Mouse (Mus musculus) left cerebral cortex, adult 9 months (tissue): ENCODE results near the gene Gm47996.
"Not testable (repeated sequence)": the region's sequence is repeated elsewhere in the genome, so short reads cannot be mapped to it uniquely, and the experiment has no call there.

ENCODE experiments used
- DNase-seq, 2 experiments: peaks; one replicate each; pipeline ENCODE4 v3.0.0; 2022; ENCODE audit warnings: low spot score in 2 of 2

Gene Gm47996

DNA sequence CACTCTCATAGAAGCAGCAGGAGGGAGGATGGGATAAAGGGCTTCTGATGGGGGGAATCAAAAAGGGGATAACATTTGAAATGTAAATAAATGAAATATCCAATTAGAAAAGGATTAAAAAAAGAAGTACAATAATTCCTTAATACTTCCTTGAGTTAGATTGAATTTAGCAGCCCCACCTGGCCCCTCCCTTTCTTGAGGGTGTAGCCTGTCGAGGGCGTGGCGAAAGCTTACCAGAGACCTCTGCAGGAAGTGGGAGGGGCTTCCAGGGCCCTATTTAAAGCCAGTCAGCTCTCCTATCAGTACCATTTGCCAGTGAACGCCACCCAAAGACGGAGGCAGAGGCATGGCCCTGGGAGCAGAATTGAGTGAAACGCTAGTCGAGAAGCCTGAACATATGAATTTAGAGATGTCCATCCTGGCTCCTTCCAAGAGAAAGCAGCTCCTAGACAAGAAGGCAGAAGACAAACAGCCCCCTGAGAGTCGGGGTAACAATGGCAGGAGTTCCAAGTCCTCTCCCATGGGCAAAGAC is at the start of gene Gm47996:
Gene Gm47996 (plus strand): TSS at position 308 of the 532 bp plus-strand sequence.
- not testable (repeated sequence) for DNase-seq

GRCm38 (mm10) chr1:151166031-151166430 is 43.9 kb upstream of the Gm47996 start:
- DNase-seq = no peak

DNA sequence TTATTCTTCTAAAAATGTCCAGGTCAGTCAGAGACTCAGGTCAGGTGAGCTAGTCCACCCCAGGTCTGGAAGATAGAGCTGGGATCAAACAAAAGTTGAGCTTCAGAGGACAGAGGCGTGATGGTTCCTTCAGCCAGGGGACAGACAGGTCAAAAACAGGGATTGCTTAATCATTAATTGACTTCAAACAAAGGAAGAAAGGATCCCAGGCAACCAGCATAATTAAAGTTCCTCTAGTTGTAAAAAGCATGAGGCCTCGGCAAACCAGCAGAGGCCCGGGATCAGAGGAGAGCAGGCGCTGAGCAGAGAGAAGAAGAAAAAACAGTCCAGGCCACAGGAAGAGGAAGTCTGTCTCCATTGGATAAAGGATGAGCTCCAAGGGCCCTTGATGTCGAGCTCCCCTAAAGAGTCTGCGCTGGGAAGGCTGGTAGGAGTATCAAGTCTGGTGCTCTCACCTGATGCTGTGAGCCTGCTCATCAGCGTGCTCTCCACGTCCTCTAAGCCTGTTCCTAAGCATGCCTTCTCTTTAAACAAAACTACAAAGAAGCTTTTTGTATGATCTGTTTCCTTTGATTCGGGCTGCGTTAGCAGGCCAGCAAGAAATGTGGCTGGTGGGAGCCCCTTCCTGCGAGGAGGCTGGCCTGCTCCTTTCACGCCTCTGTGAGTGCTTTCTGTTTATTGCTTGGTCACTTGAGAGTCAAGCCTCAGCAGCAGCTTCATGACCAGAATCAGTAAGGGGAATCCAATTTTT is 42.5 kb upstream of the Gm47996 start:
- DNase-seq = no peak

DNA sequence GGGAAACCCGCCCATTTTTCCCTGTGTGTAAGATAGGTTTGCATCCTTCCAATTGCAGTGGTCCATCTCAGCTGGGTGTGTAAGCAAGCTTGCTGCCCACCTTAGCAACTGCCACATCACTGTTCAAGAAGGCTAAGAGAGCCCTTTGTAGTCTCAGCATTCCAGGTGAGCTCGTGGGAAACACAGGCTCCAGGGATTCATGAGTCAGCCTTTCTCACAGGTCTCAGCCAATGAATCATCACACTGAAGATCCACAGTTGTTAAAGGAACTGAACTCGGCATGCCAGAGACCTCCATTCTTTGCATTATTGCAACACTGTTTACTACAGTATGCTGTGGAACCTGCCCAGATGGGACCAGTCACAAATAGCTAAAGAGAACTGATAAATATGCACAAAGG is 41.3 kb upstream of the Gm47996 start:
- DNase-seq = no peak

DNA sequence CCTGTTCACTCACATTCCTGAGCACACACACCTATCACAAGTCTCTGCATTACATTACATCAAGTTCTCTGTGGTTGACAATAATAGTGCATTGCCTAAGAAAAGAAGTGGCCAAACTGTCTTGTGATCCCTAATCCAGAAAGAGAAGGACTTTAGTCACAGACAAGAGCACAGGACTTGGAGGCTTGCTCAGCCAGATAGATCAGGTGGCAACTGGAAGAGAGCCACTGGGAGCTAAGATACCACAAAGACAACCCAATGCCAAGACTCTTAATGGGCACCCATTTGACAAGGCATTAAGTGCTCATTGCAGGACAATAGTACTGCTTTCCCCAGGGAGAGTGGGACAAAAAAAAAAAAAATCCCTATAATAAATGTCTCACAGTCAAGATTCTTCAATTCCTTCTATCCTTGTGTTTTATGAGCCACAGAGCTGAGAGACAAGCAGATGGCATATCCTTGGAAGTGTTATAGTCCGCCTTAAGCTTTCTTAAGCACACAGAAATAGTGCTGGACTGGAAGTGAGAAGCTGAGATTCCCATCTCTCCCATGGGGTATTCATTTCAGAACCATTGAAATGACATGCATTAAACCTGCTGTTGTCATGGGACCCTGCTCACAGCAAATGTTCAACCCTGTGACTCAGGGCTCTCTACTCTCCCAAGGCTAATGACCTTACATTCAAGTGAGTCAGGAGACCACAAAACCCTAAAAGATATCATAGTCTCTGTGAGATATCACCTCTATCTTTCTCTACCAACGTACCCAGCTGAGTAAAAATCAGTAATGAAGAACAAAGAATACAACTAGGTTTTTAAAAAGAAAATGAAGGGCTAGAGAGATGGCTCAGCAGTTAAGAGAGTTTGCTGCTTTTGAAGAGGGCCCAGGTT is 38.1 kb upstream of the Gm47996 start:
- DNase-seq = no peak

DNA sequence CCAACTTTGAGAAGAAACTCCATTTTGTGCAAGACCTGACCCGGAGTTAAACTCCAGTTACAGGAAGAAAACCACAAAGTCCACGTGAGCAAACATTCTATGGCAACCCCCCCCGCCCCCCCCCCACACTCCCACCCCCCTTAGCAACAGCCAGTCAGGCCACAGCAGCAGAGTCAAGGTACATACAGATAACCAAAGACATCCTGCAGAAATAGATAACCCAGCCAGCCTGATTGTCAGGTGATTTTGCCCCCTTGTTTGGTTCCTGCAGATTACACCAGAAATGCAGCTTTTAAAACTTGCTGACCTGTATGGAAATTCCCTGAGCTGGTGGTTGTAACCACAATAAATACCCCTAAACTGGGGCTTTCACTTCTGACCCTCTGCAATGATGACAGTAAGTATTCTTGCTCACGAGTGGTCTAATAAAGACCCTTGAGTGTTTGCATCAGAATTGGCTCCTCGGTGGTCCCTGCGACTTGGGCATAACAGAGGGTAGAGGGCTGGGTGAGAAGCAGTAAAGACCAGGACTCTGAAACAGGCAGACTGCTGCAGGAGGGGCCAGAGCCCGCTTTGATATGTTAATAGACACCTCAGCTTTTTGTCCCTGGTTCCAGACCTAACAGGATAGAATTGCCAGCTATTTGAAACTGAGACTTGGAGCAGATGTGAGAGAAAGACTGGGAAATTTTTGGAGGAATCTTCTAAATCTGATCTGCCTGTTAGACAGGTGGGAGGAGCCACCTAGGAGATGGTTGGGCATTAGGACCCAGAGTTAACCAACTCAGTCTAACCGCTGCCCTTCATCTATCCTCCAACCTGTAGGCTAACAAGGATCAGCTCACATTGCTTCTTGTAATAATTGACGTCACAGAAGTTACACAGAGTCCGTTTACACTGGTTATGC is 32.6 kb upstream of the Gm47996 start:
- no peak for DNase-seq

- no peak for DNase-seq
Measured at GRCm38 (mm10) chr1:151177937-151178271, 32.0 kb upstream of the Gm47996 start.

DNA sequence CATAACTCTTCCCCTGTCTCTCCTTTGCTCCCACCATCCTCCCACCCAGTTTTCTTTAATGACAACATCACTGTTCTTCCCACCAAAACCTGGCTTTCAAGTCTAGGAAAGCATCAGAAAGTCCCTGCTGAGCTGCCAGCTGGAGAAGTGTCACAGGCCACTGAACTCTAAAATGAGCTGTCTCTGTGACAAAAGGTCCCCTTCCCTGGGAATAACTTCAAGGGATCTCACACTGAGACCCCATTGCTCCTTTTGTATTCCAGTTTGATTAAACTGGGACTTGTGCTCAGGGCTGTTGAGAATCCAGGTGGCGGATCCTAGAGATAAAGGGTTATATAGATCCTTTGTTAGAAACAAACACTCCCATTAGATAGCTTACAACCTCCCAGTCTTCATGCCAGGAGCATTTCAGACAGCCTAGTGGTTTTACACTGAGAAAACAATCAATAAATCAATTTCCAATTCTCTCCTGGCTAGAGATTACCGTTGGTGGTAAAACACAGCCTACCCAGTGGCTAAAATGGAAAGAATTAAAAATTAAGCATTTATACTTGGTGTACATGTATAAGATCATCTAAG is 31.3 kb upstream of the Gm47996 start:
- no peak for DNase-seq

- DNase-seq = no peak
Measured at GRCm38 (mm10) chr1:151180167-151180566, 29.8 kb upstream of the Gm47996 start.

- not testable (repeated sequence) for DNase-seq
Measured at GRCm38 (mm10) chr1:151182266-151182665, 27.7 kb upstream of the Gm47996 start, which contains the start of gene Gm47985. Gene Gm47985 (plus strand): TSS chr1:151182537.

DNA sequence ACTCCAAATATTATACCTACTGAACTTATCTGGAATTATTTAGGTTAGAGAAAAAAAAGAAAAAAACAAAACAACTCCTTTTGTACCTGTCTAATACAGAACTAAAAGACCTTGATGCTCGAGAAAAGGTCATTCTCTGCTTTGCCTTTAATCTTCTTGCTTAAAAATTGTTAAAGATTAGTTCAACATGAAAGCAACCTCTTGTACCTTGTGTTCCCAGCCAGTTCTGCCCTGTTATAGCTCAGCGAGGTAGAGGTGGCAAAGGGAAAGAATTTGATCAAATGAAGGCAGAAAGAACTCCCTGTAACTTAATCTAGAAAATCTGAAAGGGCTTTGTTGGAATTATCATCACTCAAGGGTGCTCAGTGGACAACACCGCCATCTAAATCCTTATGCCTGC is 23.7 kb upstream of the Gm47996 start:
- not testable (repeated sequence) for DNase-seq

GRCm38 (mm10) chr1:151186879-151187424 is 23.0 kb upstream of the Gm47996 start:
- not testable (repeated sequence) for DNase-seq

- no peak for DNase-seq
Measured at GRCm38 (mm10) chr1:151188469-151188868, 21.5 kb upstream of the Gm47996 start.

GRCm38 (mm10) chr1:151192075-151192474 is 17.9 kb upstream of the Gm47996 start, which contains the start of gene Gm8947:
Gene Gm8947 (plus strand): TSS chr1:151192376.
- DNase-seq = not testable (repeated sequence)

DNA sequence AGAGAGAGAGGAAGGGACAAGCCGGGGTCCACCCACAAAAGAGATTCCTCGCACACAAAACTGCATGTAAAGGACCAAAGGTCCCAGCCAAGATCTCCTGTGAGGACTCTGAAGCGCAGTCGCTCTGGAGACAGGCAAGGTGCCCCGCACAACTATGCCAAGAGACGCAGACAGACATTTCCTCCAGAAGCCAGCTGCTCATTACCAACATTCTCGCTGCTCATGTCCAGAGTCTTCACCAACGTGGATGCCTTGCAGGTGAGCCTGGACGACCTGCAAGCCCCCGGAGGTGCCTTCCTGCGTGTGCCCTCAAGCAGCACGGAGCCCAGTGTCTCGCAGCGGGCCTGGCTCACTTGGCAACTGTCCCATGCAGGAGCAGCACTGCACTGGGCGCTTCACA is 17.2 kb upstream of the Gm47996 start:
- DNase-seq = not testable (repeated sequence)

- not testable (repeated sequence) for DNase-seq
Measured at GRCm38 (mm10) chr1:151195986-151196385, 13.9 kb upstream of the Gm47996 start.

- not testable (repeated sequence) for DNase-seq
Measured at GRCm38 (mm10) chr1:151196690-151197089, 13.2 kb upstream of the Gm47996 start.

DNA sequence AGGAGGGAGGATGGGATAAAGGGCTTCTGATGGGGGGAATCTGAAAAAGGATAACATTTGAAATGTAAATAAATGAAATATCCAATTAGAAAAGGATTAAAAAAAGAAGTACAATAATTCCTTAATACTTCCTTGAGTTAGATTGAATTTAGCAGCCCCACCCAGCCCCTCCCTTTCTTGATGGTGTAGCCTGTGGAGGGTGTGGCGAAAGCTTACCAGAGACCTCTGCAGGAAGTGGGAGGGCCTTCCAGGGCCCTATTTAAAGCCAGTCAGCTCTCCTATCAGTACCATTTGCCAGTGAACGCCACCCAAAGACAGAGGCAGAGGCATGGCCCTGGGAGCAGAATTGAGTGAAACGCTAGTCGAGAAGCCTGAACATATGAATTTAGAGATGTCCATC is 11.8 kb upstream of the Gm47996 start, which contains the start of gene Gm47995:
Gene Gm47995 (plus strand): TSS at position 329 of the 400 bp plus-strand sequence.
- not testable (repeated sequence) for DNase-seq

DNA sequence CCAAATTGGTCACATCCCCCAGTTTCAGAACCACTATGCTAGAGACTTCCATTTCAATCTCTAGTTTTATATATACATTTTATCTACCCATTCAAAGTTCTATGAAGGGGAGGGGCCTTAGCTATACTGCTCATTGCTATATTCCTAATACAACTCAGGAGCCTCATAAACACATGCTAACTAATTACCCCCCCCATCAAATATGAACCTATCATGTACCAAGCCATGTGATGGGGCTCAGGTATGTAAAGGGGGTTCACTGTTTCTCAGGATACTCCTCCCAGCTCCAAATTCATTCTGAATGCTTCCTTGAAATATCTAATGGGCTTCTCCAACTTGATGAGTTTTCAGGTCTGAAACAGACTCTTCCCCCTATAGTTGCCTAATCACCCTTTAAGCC is 9.3 kb upstream of the Gm47996 start:
- not testable (repeated sequence) for DNase-seq

DNA sequence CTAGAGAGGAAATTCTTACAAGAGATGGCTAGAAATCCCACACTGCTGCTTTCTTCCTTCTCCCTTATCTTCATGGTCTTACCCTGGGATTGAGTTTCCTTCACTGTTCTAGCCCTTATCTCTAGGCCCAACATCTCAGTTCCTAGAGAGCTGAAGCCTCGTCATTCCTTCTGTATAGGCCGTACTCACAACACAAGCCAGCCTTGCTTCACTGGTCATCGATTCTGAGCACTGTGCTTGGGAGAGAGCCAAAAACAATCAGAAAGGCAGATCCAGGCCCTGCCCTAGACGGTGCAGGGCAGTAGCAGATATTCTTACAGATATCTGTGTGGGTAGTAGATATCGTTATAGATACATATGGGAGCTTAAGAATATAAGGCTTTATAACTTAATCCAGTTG is 7.2 kb upstream of the Gm47996 start:
- DNase-seq = not testable (repeated sequence)
